Mouse (Mus musculus): ENCODE results near the gene Hdgfl2. TPM values are rescaled to one million over a fixed set of nuclear protein-coding genes. Genes with fewer than 3 reads are reported as not detected.
A peak's percentile ranks its signal among the peaks of the same experiment; 100 is the strongest.

Gene Hdgfl2
- total and polyA plus RNA-seq, 3 experiments = 31.5 to 35.0 (median 32.5) TPM

- TF ChIP-seq CTCF (IDR thresholded peaks at IDR 0.05) (no peak), EP300 (IDR thresholded peaks at IDR 0.05; ENCODE audit: insufficient read depth, low read depth, low read length) (0 out of 2 replicates have a peak, but pooled peaks have one; percentile 48), POLR2A (IDR thresholded peaks at IDR 0.05; ENCODE audit: insufficient read depth, low read depth, low read length) (no peak; the same call in 1 of the 2 replicates)
- Histone ChIP-seq H3K27me3 (ENCODE audit: control insufficient read depth, insufficient read depth, low read length) (no peaks in the 10 kb centered on the region), H3K36me3 (ENCODE audit: control insufficient read depth, insufficient read depth, low read length) (no peaks in the 10 kb centered on the region), H3K79me2 (replicated peaks; ENCODE audit: control insufficient read depth, insufficient read depth, low read length) (no peaks in the 10 kb centered on the region), H3K9ac (ENCODE audit: low read depth, low read length) (no peak overlapping the region), H3K27ac (peak overlapping the region; percentile 93), H3K4me1 (ENCODE audit: control insufficient read depth, insufficient read depth, low read length) (peaks cover 22% of the 10 kb centered on the region), H3K4me3 (no peak overlapping the region)
- 54% methylated on average over 7 of the region's 7 CpGs for WGBS
- intact Hi-C loops (cut with DNase I) = no loop called here
- no peak for DNase-seq
These were observed 57.1 kb downstream of the Hdgfl2 start for GRCm38 (mm10) chr17:56136558-56136957.

- Histone ChIP-seq H3K79me2 (replicated peaks; ENCODE audit: control insufficient read depth, insufficient read depth, low read length) (no peaks in the 10 kb centered on the region), H3K4me3 (no peak overlapping the region), H3K9ac (ENCODE audit: low read depth, low read length) (no peak overlapping the region; the same call in 1 of the 2 replicates), H3K27ac (peak overlapping the region; percentile 93), H3K27me3 (ENCODE audit: control insufficient read depth, insufficient read depth, low read length) (no peaks in the 10 kb centered on the region), H3K4me1 (ENCODE audit: control insufficient read depth, insufficient read depth, low read length) (peaks cover 21% of the 10 kb centered on the region), H3K36me3 (ENCODE audit: control insufficient read depth, insufficient read depth, low read length) (no peaks in the 10 kb centered on the region)
- WGBS = 35% methylated on average over 25 of the region's 25 CpGs
- TF ChIP-seq CTCF (IDR thresholded peaks at IDR 0.05) (no peak), POLR2A (IDR thresholded peaks at IDR 0.05; ENCODE audit: insufficient read depth, low read depth, low read length) (no peak), EP300 (IDR thresholded peaks at IDR 0.05; ENCODE audit: insufficient read depth, low read depth, low read length) (no peak)
- DNase-seq = no peak
- intact Hi-C loops (cut with DNase I) = no loop called here
These were observed 58.6 kb downstream of the Hdgfl2 start for GRCm38 (mm10) chr17:56137839-56138613.

- Histone ChIP-seq H3K27ac (no peak overlapping the region), H3K27me3 (ENCODE audit: control insufficient read depth, insufficient read depth, low read length) (no peaks in the 10 kb centered on the region), H3K9ac (ENCODE audit: low read depth, low read length) (peak overlapping the region; percentile 65), H3K4me1 (ENCODE audit: control insufficient read depth, insufficient read depth, low read length) (peaks cover 18% of the 10 kb centered on the region), H3K79me2 (replicated peaks; ENCODE audit: control insufficient read depth, insufficient read depth, low read length) (no peaks in the 10 kb centered on the region), H3K36me3 (ENCODE audit: control insufficient read depth, insufficient read depth, low read length) (no peaks in the 10 kb centered on the region), H3K4me3 (peak overlapping the region; percentile 58)
- intact Hi-C loops (cut with DNase I) = no loop called here
- no peak for TF ChIP-seq EP300 (IDR thresholded peaks at IDR 0.05; ENCODE audit: insufficient read depth, low read depth, low read length)
- TF ChIP-seq POLR2A (IDR thresholded peaks at IDR 0.05; ENCODE audit: insufficient read depth, low read depth, low read length) = no peak
- no peak for TF ChIP-seq CTCF (IDR thresholded peaks at IDR 0.05)
- 28% methylated on average over 17 of the region's 21 CpGs for WGBS
- no peak for DNase-seq
These were observed 59.9 kb downstream of the Hdgfl2 start for GRCm38 (mm10) chr17:56139355-56139754.

GRCm38 (mm10) chr17:56139858-56140595 lies 60.6 kb downstream of the Hdgfl2 start, which contains the start of gene Sema6b:
Gene Sema6b (minus strand): TSS chr17:56140343.
- Histone ChIP-seq H3K27ac (no peak within 1 kb of the TSS), H3K79me2 (replicated peaks; ENCODE audit: control insufficient read depth, insufficient read depth, low read length) (no peaks in the 10 kb centered on the region), H3K4me3 (peak within 1 kb of the TSS; percentile 58), H3K9ac (ENCODE audit: low read depth, low read length) (peak within 1 kb of the TSS; percentile 65), H3K36me3 (ENCODE audit: control insufficient read depth, insufficient read depth, low read length) (no peaks in the 10 kb centered on the region), H3K4me1 (ENCODE audit: control insufficient read depth, insufficient read depth, low read length) (peaks cover 16% of the 10 kb centered on the region), H3K27me3 (ENCODE audit: control insufficient read depth, insufficient read depth, low read length) (no peaks in the 10 kb centered on the region)
- intact Hi-C loops (cut with DNase I) = no loop called here
- WGBS = 2% methylated on average over 78 of the region's 79 CpGs
- DNase-seq = peak; percentile 64 to 83
- TF ChIP-seq CTCF (IDR thresholded peaks at IDR 0.05) (no peak), EP300 (IDR thresholded peaks at IDR 0.05; ENCODE audit: insufficient read depth, low read depth, low read length) (no peak), POLR2A (IDR thresholded peaks at IDR 0.05; ENCODE audit: insufficient read depth, low read depth, low read length) (no peak)

- TF ChIP-seq CTCF (IDR thresholded peaks at IDR 0.05) = no peak
- intact Hi-C loops (cut with DNase I) = no loop called here
- no peaks in the 10 kb centered on the region for H3K27me3 ChIP-seq (ENCODE audit: control insufficient read depth, insufficient read depth, low read length)
- peaks cover 7% of the 10 kb centered on the region for H3K4me1 ChIP-seq (ENCODE audit: control insufficient read depth, insufficient read depth, low read length)
- peak in 1 of 2 experiments; percentile 69 for DNase-seq
- no peaks in the 10 kb centered on the region for H3K36me3 ChIP-seq (ENCODE audit: control insufficient read depth, insufficient read depth, low read length)
- H3K4me3 ChIP-seq = peak overlapping the region; percentile 36
- peak overlapping the region; percentile 42; the same call in 1 of the 2 replicates for H3K9ac ChIP-seq (ENCODE audit: low read depth, low read length)
- H3K27ac ChIP-seq = no peak overlapping the region
- WGBS = 3% methylated on average over 39 of the region's 47 CpGs
- H3K79me2 ChIP-seq (replicated peaks; ENCODE audit: control insufficient read depth, insufficient read depth, low read length) = no peaks in the 10 kb centered on the region
These were observed 62.5 kb downstream of the Hdgfl2 start for GRCm38 (mm10) chr17:56141702-56142605.
